ENCODE assay signal across 17 mouse cellular contexts in genomic region chr16:51119835-51120234, GRCm38 (mm10).
A peak's percentile ranks its signal among the peaks of the same experiment; 100 is the strongest.
DNase-seq lines count a peak whose midpoint lies in the region; ATAC-seq and TF ChIP-seq lines count a peak whose summit lies in the region.
"Had no signal": no experiment of that assay in that cellular context is flagged by ENCODE, and none has a peak within 500 bp of the region (broad histone marks: within the 10 kb centered on the region; RNA-seq: fewer than 3 reads in every experiment).

No protein-coding gene starts in this region.

- H3K27ac ChIP-seq in midbrain, postnatal 0 days (ENCODE audit: low read depth, low read length) = no peak overlapping the region
- H3K27ac ChIP-seq in midbrain, embryonic 14.5 days (replicated peaks; ENCODE audit: low read depth, low read length) = no peak overlapping the region
- no peak overlapping the region for H3K27ac ChIP-seq in kidney, embryonic 14.5 days (ENCODE audit: low read depth, low read length)
- H3K27ac ChIP-seq: hindbrain, embryonic 13.5 days; limb, embryonic 12.5 days; liver, embryonic 14.5 days; stomach, postnatal 0 days had no signal

- ATAC-seq in midbrain, postnatal 0 days (ENCODE audit: low FRiP score) = no peak
- no peak for ATAC-seq in midbrain, embryonic 14.5 days (ENCODE audit: low FRiP score, low TSS enrichment)
- ATAC-seq in kidney, embryonic 14.5 days (ENCODE audit: low FRiP score, low TSS enrichment) = no peak
- ATAC-seq: intestine, postnatal 0 days had no signal

- H3K9ac ChIP-seq in midbrain, postnatal 0 days (replicated peaks; ENCODE audit: low read length, poor library complexity, severe bottlenecking) = no peak overlapping the region
- H3K9ac ChIP-seq in midbrain, embryonic 14.5 days (replicated peaks; ENCODE audit: low read length) = no peak overlapping the region
- H3K9ac ChIP-seq in kidney, embryonic 14.5 days (ENCODE audit: low read depth, low read length) = no peak overlapping the region
- H3K9ac ChIP-seq: hindbrain, embryonic 13.5 days; limb, embryonic 12.5 days; liver, embryonic 14.5 days had no signal

- H3K9me3 ChIP-seq in midbrain, postnatal 0 days (ENCODE audit: low read length) = no peaks in the 10 kb centered on the region
- no peaks in the 10 kb centered on the region for H3K9me3 ChIP-seq in midbrain, embryonic 14.5 days (ENCODE audit: control insufficient read depth, low read length)
- no peaks in the 10 kb centered on the region for H3K9me3 ChIP-seq in kidney, embryonic 14.5 days (ENCODE audit: control insufficient read depth, low read length)
- H3K9me3 ChIP-seq: hindbrain, embryonic 13.5 days; limb, embryonic 12.5 days had no signal

- TF ChIP-seq CTCF in midbrain, postnatal 0 days (IDR thresholded peaks at IDR 0.05) = no peak

- no peak overlapping the region for H3K4me2 ChIP-seq in midbrain, postnatal 0 days (ENCODE audit: low read depth, low read length, poor library complexity, severe bottlenecking)
- H3K4me2 ChIP-seq in midbrain, embryonic 14.5 days (ENCODE audit: low read length) = no peak overlapping the region
- H3K4me2 ChIP-seq in kidney, embryonic 14.5 days (replicated peaks; ENCODE audit: low read depth, low read length) = no peak overlapping the region
- H3K4me2 ChIP-seq: hindbrain, embryonic 13.5 days; limb, embryonic 12.5 days had no signal

- WGBS in midbrain, postnatal 0 days = 70% methylated on average over 1 of the region's 1 CpGs
- WGBS in midbrain, embryonic 14.5 days = 88% methylated on average over 1 of the region's 1 CpGs
- WGBS in kidney, embryonic 14.5 days = 70% methylated on average over 1 of the region's 1 CpGs

- no peak overlapping the region for H3K4me3 ChIP-seq in midbrain, postnatal 0 days (ENCODE audit: low read depth, low read length)
- no peak overlapping the region for H3K4me3 ChIP-seq in midbrain, embryonic 14.5 days (replicated peaks; ENCODE audit: low read depth, low read length)
- no peak overlapping the region for H3K4me3 ChIP-seq in kidney, embryonic 14.5 days (ENCODE audit: low read length)
- H3K4me3 ChIP-seq: erythroblast, embryonic 14.5 days; hindbrain, embryonic 13.5 days; limb, embryonic 12.5 days had no signal

- no peaks in the 10 kb centered on the region for H3K4me1 ChIP-seq in midbrain, postnatal 0 days (ENCODE audit: insufficient read depth, low read length)
- 0 out of 2 replicates have a peak, but pooled peaks cover 3% of the 10 kb centered on the region for H3K4me1 ChIP-seq in midbrain, embryonic 14.5 days (ENCODE audit: control insufficient read depth, insufficient read depth, low read length)
- no peaks in the 10 kb centered on the region for H3K4me1 ChIP-seq in kidney, embryonic 14.5 days (ENCODE audit: control insufficient read depth, insufficient read depth, low read length)

- peak; percentile 17 for DNase-seq in midbrain, postnatal 0 days (ENCODE audit: low spot score)
- DNase-seq in midbrain, embryonic 14.5 days = no peak
- DNase-seq in layer of hippocampus, adult 8-10 months (ENCODE audit: low spot score in 2 of 2) = peak; percentile 52 to 55
- peak; percentile 32 to 40 for DNase-seq in right cerebral cortex, adult 2 months (ENCODE audit: low spot score in 2 of 2)
- no peak for DNase-seq in adrenal gland, postnatal 36 days
- DNase-seq in urinary bladder, postnatal 14 days (ENCODE audit: low spot score) = no peak
- DNase-seq: cerebellum, adult 8-10 months; kidney, postnatal 36 days; lung, postnatal 10 days; thymus, postnatal 4 days had no signal

- no peaks in the 10 kb centered on the region for H3K27me3 ChIP-seq in midbrain, postnatal 0 days (ENCODE audit: insufficient read depth, low read length)
- no peaks in the 10 kb centered on the region for H3K27me3 ChIP-seq in midbrain, embryonic 14.5 days (ENCODE audit: control insufficient read depth, insufficient read depth, low read length)
- no peaks in the 10 kb centered on the region for H3K27me3 ChIP-seq in kidney, embryonic 14.5 days (ENCODE audit: control insufficient read depth, insufficient read depth, low read length)
- H3K27me3 ChIP-seq: hindbrain, embryonic 13.5 days; limb, embryonic 12.5 days had no signal

- no peaks in the 10 kb centered on the region for H3K36me3 ChIP-seq in midbrain, postnatal 0 days (ENCODE audit: insufficient read depth, low read length)
- H3K36me3 ChIP-seq in midbrain, embryonic 14.5 days (ENCODE audit: control insufficient read depth, insufficient read depth, low read length) = no peaks in the 10 kb centered on the region
- H3K36me3 ChIP-seq in kidney, embryonic 14.5 days (ENCODE audit: control insufficient read depth, insufficient read depth, low read length) = no peaks in the 10 kb centered on the region
- H3K36me3 ChIP-seq: hindbrain, embryonic 13.5 days; limb, embryonic 12.5 days had no signal

Comparison
In these comparisons a context has a peak if more than half of its experiments do, and no peak if none do; other contexts are left out.
1. DNase-seq: peak in midbrain, postnatal 0 days (single experiment), layer of hippocampus, adult 8-10 months (2 of 2) and right cerebral cortex, adult 2 months (2 of 2); none in midbrain, embryonic 14.5 days (single experiment), adrenal gland, postnatal 36 days (0 of 2) and urinary bladder, postnatal 14 days (single experiment).